Mouse (Mus musculus) embryonic facial prominence, embryonic 10.5 days (tissue): ENCODE results near the gene Npas2. TPM values are rescaled to one million over a fixed set of nuclear protein-coding genes. Genes with fewer than 3 reads are reported as not detected.

Experiments
- DNase-seq: peaks from one replicate; pipeline ENCODE4 v3.0.0-alpha.2; 2017; ENCODE audit warnings: low spot score
- H3K27ac ChIP-seq: fragments of 300-500 bp; sonication (generic); replicated peaks from 2 replicates; pipeline ENCODE4 v1.5.1; 2016; ENCODE audit warnings: mild to moderate bottlenecking
- H3K27me3 ChIP-seq: fragments of 300-500 bp; sonication (generic); replicated peaks from 2 replicates; pipeline ENCODE4 v1.6.1; 2016; ENCODE audit warnings: low read depth, mild to moderate bottlenecking; ENCODE audit not compliant: poor library complexity, severe bottlenecking
- H3K36me3 ChIP-seq: fragments of 300-500 bp; sonication (generic); replicated peaks from 2 replicates; pipeline ENCODE4 v1.6.1; 2016; ENCODE audit warnings: mild to moderate bottlenecking, moderate library complexity
- H3K4me1 ChIP-seq: fragments of 300-500 bp; sonication (generic); 2 replicates; pipeline ENCODE4 v1.6.1; 2016
- H3K4me3 ChIP-seq: fragments of 300-500 bp; sonication (generic); 2 replicates; pipeline ENCODE4 v1.5.1; 2016; ENCODE audit warnings: mild to moderate bottlenecking, moderate library complexity
- H3K9me3 ChIP-seq: fragments of 300-500 bp; sonication (generic); 2 replicates; pipeline ENCODE4 v1.6.1; 2016; ENCODE audit warnings: mild to moderate bottlenecking
- WGBS: fragments of 180-500 bp; shearing (Covaris S2); methylation state at CpG from one replicate; pipeline ENCODE4 v1.1.7; 2016; 5-methylcytosine and 5-hydroxymethylcytosine counted together
- polyA plus RNA-seq: library from polyadenylated mRNA; unstranded; fragments of >200 nt; fragmentation: Nextera tagmentation; extraction: Ambion mirVana; gene quantifications from 2 replicates; pipeline ENCODE4 v1.2.1, GENCODE M21; 2016

The Npas2 gene
- polyA plus RNA-seq, 1 experiment from 2014 or later: 0.12 TPM

- 88% methylated on average over 9 of the region's 9 CpGs for WGBS
- Histone ChIP-seq H3K4me1 (no peaks in the 10 kb centered on the region), H3K27me3 (no peaks in the 10 kb centered on the region), H3K9me3 (no peaks in the 10 kb centered on the region), H3K36me3 (no peaks in the 10 kb centered on the region), H3K27ac (no peak overlapping the region), H3K4me3 (no peak overlapping the region)
- DNase-seq: no peak
Observed at GRCm38 (mm10) chr1:39266843-39267512, 73.4 kb downstream of the Npas2 start.

- H3K4me1 ChIP-seq: no peaks in the 10 kb centered on the region
- H3K27me3 ChIP-seq: no peaks in the 10 kb centered on the region
- H3K4me3 ChIP-seq: no peak overlapping the region
- no peaks in the 10 kb centered on the region for H3K9me3 ChIP-seq
- H3K36me3 ChIP-seq: no peaks in the 10 kb centered on the region
- no peak for DNase-seq
- H3K27ac ChIP-seq: no peak overlapping the region
- WGBS: 74% methylated on average over 6 of the region's 6 CpGs
Observed at GRCm38 (mm10) chr1:39272976-39273375, 79.4 kb downstream of the Npas2 start.

- 90% methylated on average over 7 of the region's 7 CpGs for WGBS
- H3K27me3 ChIP-seq: no peaks in the 10 kb centered on the region
- H3K4me1 ChIP-seq: no peaks in the 10 kb centered on the region
- DNase-seq: no peak
- no peaks in the 10 kb centered on the region for H3K9me3 ChIP-seq
- H3K4me3 ChIP-seq: no peak overlapping the region
- no peaks in the 10 kb centered on the region for H3K36me3 ChIP-seq
- no peak overlapping the region for H3K27ac ChIP-seq
Observed at GRCm38 (mm10) chr1:39280391-39280790, 86.9 kb downstream of the Npas2 start.

GRCm38 (mm10) chr1:39280989-39281875, 87.7 kb downstream of the Npas2 start:
- no peak for DNase-seq
- 86% methylated on average over 15 of the region's 15 CpGs for WGBS
- H3K27ac ChIP-seq: no peak overlapping the region
- H3K9me3 ChIP-seq: no peaks in the 10 kb centered on the region
- no peaks in the 10 kb centered on the region for H3K36me3 ChIP-seq
- H3K27me3 ChIP-seq: no peaks in the 10 kb centered on the region
- H3K4me3 ChIP-seq: no peak overlapping the region
- H3K4me1 ChIP-seq: no peaks in the 10 kb centered on the region

GRCm38 (mm10) chr1:39281888-39282287, 88.4 kb downstream of the Npas2 start:
- Histone ChIP-seq H3K4me1 (no peaks in the 10 kb centered on the region), H3K4me3 (no peak overlapping the region), H3K27ac (no peak overlapping the region), H3K36me3 (no peaks in the 10 kb centered on the region), H3K9me3 (no peaks in the 10 kb centered on the region), H3K27me3 (no peaks in the 10 kb centered on the region)
- 86% methylated on average over 5 of the region's 5 CpGs for WGBS
- no peak for DNase-seq

GRCm38 (mm10) chr1:39283323-39283722, 89.8 kb downstream of the Npas2 start:
- 76% methylated on average over 7 of the region's 7 CpGs for WGBS
- Histone ChIP-seq H3K9me3 (no peaks in the 10 kb centered on the region), H3K4me1 (no peaks in the 10 kb centered on the region), H3K27ac (no peak overlapping the region), H3K27me3 (no peaks in the 10 kb centered on the region), H3K36me3 (no peaks in the 10 kb centered on the region), H3K4me3 (no peak overlapping the region)
- DNase-seq: no peak

GRCm38 (mm10) chr1:39284786-39285185, 91.3 kb downstream of the Npas2 start:
- Histone ChIP-seq H3K4me1 (no peaks in the 10 kb centered on the region), H3K4me3 (no peak overlapping the region), H3K9me3 (no peaks in the 10 kb centered on the region), H3K27ac (no peak overlapping the region), H3K36me3 (no peaks in the 10 kb centered on the region), H3K27me3 (no peaks in the 10 kb centered on the region)
- DNase-seq: no peak
- WGBS: 89% methylated on average over 16 of the region's 16 CpGs

GRCm38 (mm10) chr1:39287076-39287475, 93.5 kb downstream of the Npas2 start:
- no peaks in the 10 kb centered on the region for H3K9me3 ChIP-seq
- no peak overlapping the region for H3K27ac ChIP-seq
- WGBS: 94% methylated on average over 9 of the region's 9 CpGs
- H3K4me3 ChIP-seq: no peak overlapping the region
- DNase-seq: no peak
- H3K27me3 ChIP-seq: no peaks in the 10 kb centered on the region
- no peaks in the 10 kb centered on the region for H3K4me1 ChIP-seq
- no peaks in the 10 kb centered on the region for H3K36me3 ChIP-seq

GRCm38 (mm10) chr1:39287831-39288230, 94.3 kb downstream of the Npas2 start:
- Histone ChIP-seq H3K27me3 (no peaks in the 10 kb centered on the region), H3K36me3 (no peaks in the 10 kb centered on the region), H3K4me1 (no peaks in the 10 kb centered on the region), H3K27ac (no peak overlapping the region), H3K9me3 (no peaks in the 10 kb centered on the region), H3K4me3 (no peak overlapping the region)
- WGBS: 83% methylated on average over 4 of the region's 4 CpGs
- no peak for DNase-seq

- Histone ChIP-seq H3K4me1 (no peaks in the 10 kb centered on the region), H3K9me3 (no peaks in the 10 kb centered on the region), H3K27me3 (no peaks in the 10 kb centered on the region), H3K36me3 (no peaks in the 10 kb centered on the region), H3K27ac (no peak overlapping the region), H3K4me3 (no peak overlapping the region)
- no peak for DNase-seq
- 75% methylated on average over 3 of the region's 3 CpGs for WGBS
Observed at GRCm38 (mm10) chr1:39288425-39288824, 94.9 kb downstream of the Npas2 start.

- no peak overlapping the region for H3K4me3 ChIP-seq
- H3K9me3 ChIP-seq: no peaks in the 10 kb centered on the region
- WGBS: 57% methylated on average over 3 of the region's 3 CpGs
- no peak for DNase-seq
- H3K36me3 ChIP-seq: no peaks in the 10 kb centered on the region
- H3K27ac ChIP-seq: no peak overlapping the region
- H3K27me3 ChIP-seq: no peaks in the 10 kb centered on the region
- no peaks in the 10 kb centered on the region for H3K4me1 ChIP-seq
Observed at GRCm38 (mm10) chr1:39292001-39292400, 98.5 kb downstream of the Npas2 start.

- DNase-seq: no peak
Observed at GRCm38 (mm10) chr1:39298294-39298693, 104.8 kb downstream of the Npas2 start.

GRCm38 (mm10) chr1:39300243-39300642, 106.7 kb downstream of the Npas2 start:
- H3K27ac ChIP-seq: no peak overlapping the region
- H3K27me3 ChIP-seq: no peaks in the 10 kb centered on the region
- H3K4me1 ChIP-seq: 0 out of 2 replicates have a peak, but pooled peaks cover 2% of the 10 kb centered on the region
- 92% methylated on average over 9 of the region's 9 CpGs for WGBS
- DNase-seq: no peak
- no peaks in the 10 kb centered on the region for H3K36me3 ChIP-seq
- H3K9me3 ChIP-seq: no peaks in the 10 kb centered on the region
- H3K4me3 ChIP-seq: no peak overlapping the region

More at GRCm38 (mm10) chr1:39298294-39298693, 104.8 kb downstream of the Npas2 start:
- no peak overlapping the region for H3K4me3 ChIP-seq
- H3K27ac ChIP-seq: no peak overlapping the region
- no peaks in the 10 kb centered on the region for H3K27me3 ChIP-seq
- H3K4me1 ChIP-seq: no peaks in the 10 kb centered on the region
- no peaks in the 10 kb centered on the region for H3K36me3 ChIP-seq
- WGBS: 95% methylated on average over 9 of the region's 9 CpGs
- H3K9me3 ChIP-seq: no peaks in the 10 kb centered on the region
